Mouse (Mus musculus): ENCODE measurements around the gene Erich4. TPM values are rescaled to one million over a fixed set of nuclear protein-coding genes. Genes with fewer than 3 reads are reported as not detected.
"Not testable (repeated sequence)": the region's sequence is repeated elsewhere in the genome, so short reads cannot be mapped to it uniquely, and the experiment has no call there.

The Erich4 gene
- polyA plus RNA-seq, 1 experiment: not detected

DNA sequence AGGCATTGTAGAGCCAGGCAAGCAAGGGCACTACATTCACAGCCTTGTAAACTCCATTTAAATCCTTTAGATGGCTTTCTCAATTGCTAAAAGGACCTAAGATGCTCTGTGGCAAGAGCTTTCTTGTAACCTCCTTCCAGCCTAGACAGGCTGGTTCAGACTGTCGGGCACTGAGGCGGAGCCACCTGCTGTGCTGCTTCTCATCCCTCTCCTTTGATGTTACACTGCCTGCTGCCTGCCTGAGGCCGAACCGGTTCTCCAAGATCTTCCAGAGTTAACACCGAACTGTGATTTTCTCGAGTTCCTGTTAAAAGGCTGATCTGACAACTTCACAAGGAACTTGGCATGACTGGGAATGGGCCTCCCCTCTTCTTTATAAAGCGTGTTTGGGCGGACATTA is 39.8 kb downstream of the Erich4 start:
- H3K79me2 ChIP-seq (ENCODE audit: control insufficient read depth, insufficient read depth): no peaks in the 10 kb centered on the region
- no peaks in the 10 kb centered on the region for H3K36me3 ChIP-seq (ENCODE audit: control insufficient read depth, insufficient read depth)
- H3K4me2 ChIP-seq (ENCODE audit: low read depth): no peak overlapping the region
- TF ChIP-seq POLR2AphosphoS2 (IDR thresholded peaks at IDR 0.05; ENCODE audit: insufficient read length, low read depth): no peak
- H3K4me3 ChIP-seq: no peak overlapping the region
- H3ac ChIP-seq (ENCODE audit: control insufficient read depth, insufficient read length): no peak overlapping the region
- peaks cover 17% of the 10 kb centered on the region for H3K27me3 ChIP-seq (ENCODE audit: control insufficient read depth, insufficient read depth, insufficient read length)

DNA sequence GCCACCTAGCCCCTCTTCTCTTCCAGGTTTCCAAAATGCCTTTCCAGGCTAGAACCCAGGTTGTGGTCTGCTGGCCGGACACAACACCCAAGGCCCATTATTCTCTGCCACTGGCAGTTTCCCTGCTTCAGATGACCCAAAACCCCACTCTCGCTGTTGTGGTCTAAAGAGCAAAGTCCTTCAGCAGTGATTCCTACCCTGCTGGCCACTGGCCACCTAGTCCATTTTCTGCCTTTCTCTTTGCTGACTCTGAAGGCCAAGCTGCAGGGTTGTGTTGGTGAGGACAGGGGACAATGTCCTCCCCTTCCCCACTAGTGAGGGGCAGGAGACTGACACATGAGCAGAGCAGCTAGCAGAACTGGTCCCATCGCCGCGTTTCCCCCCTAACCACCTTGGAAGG is 40.6 kb downstream of the Erich4 start:
- H3K79me2 ChIP-seq (ENCODE audit: control insufficient read depth, insufficient read depth): no peaks in the 10 kb centered on the region
- no peaks in the 10 kb centered on the region for H3K36me3 ChIP-seq (ENCODE audit: control insufficient read depth, insufficient read depth)
- H3K4me2 ChIP-seq (ENCODE audit: low read depth): no peak overlapping the region
- peaks cover 17% of the 10 kb centered on the region for H3K27me3 ChIP-seq (ENCODE audit: control insufficient read depth, insufficient read depth, insufficient read length)
- no peak overlapping the region for H3K4me3 ChIP-seq
- TF ChIP-seq CEBPB (IDR thresholded peaks at IDR 0.05; ENCODE audit: insufficient read depth, poor library complexity, severe bottlenecking): no peak
- TF ChIP-seq MAX (IDR thresholded peaks at IDR 0.05; ENCODE audit: low read depth): no peak
- no peak for TF ChIP-seq MYOD1 (IDR thresholded peaks at IDR 0.05; ENCODE audit: control insufficient read depth in 1 of 3, insufficient read length in 2 of 3, low read depth in 2 of 3)
- TF ChIP-seq USF1 (IDR thresholded peaks at IDR 0.05; ENCODE audit: low read depth): no peak
- TF ChIP-seq MYOG (IDR thresholded peaks at IDR 0.05; ENCODE audit: control insufficient read depth in 1 of 3, insufficient read depth in 1 of 3, insufficient read length in 2 of 3, low read depth in 2 of 3): no peak
- H3ac ChIP-seq (ENCODE audit: control insufficient read depth, insufficient read length): no peak overlapping the region

DNA sequence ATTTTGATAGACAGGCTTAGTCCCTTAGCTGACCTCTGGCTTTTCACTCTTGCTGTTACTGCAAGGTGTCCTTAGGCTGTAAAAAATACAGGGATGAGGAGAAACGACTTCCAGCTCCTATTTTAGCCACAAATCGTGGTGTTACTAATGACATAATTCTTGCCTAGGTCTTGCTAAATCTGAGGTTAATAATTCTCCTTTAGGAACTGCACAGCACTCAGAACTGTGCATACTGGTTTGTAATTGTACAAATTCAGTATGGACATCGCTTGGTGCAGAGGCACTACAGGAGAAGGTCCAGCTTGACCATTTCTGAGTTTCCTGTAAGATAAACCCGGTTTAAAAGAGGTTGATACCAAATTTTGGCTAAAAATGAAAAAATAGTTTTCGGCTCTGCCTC is 41.9 kb downstream of the Erich4 start:
- not testable (repeated sequence) for H3K27me3 ChIP-seq (ENCODE audit: control insufficient read depth, insufficient read depth, insufficient read length); H3K4me3 ChIP-seq; H3ac ChIP-seq (ENCODE audit: control insufficient read depth, insufficient read length); H3K79me2 ChIP-seq (ENCODE audit: control insufficient read depth, insufficient read depth); H3K4me2 ChIP-seq (ENCODE audit: low read depth); H3K36me3 ChIP-seq (ENCODE audit: control insufficient read depth, insufficient read depth)

DNA sequence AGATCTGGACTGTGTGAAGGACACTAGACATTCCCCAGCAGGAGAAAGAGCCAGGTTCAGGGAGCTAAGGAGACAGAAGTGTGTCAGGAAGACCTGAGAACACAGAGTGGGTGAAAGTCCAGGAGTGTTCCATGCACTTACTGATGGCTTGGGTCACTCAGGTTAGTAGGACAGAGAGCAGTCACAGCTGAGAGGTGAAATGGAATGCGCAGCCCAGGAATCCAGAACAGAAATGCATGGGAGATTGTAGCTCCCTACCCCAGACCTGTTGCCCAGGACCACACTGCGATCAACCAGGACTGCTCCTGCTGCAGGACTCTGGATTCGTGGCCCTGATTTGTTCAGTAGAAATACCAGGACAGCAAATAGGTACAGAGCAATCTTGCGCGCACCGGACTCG is 47.0 kb downstream of the Erich4 start:
- H3K4me3 ChIP-seq: no peak overlapping the region
- TF ChIP-seq SRF (IDR thresholded peaks at IDR 0.05; ENCODE audit: control insufficient read depth, insufficient read length, low read depth) (no peak), MAX (IDR thresholded peaks at IDR 0.05; ENCODE audit: low read depth) (no peak), USF1 (IDR thresholded peaks at IDR 0.05; ENCODE audit: low read depth) (no peak), E2F4 (IDR thresholded peaks at IDR 0.05; ENCODE audit: insufficient read depth) (no peak), POLR2AphosphoS2 (IDR thresholded peaks at IDR 0.05; ENCODE audit: insufficient read length, low read depth) (no peak), TCF12 (IDR thresholded peaks at IDR 0.05; ENCODE audit: insufficient read depth, poor library complexity, severe bottlenecking) (no peak), MYOG (IDR thresholded peaks at IDR 0.05; ENCODE audit: control insufficient read depth in 1 of 3, insufficient read depth in 1 of 3, insufficient read length in 2 of 3, low read depth in 2 of 3) (no peak), CEBPB (IDR thresholded peaks at IDR 0.05; ENCODE audit: insufficient read depth, poor library complexity, severe bottlenecking) (no peak), TCF3 (IDR thresholded peaks at IDR 0.05; ENCODE audit: insufficient read length, low read depth) (no peak), POLR2A (IDR thresholded peaks at IDR 0.05; ENCODE audit: insufficient read length, low read depth) (no peak), REST (IDR thresholded peaks at IDR 0.05; ENCODE audit: insufficient read depth, insufficient read length) (no peak), MYOD1 (IDR thresholded peaks at IDR 0.05; ENCODE audit: control insufficient read depth in 1 of 3, insufficient read length in 2 of 3, low read depth in 2 of 3) (no peak)
- H3K36me3 ChIP-seq (ENCODE audit: control insufficient read depth, insufficient read depth): no peaks in the 10 kb centered on the region
- H3K4me2 ChIP-seq (ENCODE audit: low read depth): no peak overlapping the region
- H3ac ChIP-seq (ENCODE audit: control insufficient read depth, insufficient read length): no peak overlapping the region
- H3K27me3 ChIP-seq (ENCODE audit: control insufficient read depth, insufficient read depth, insufficient read length): no peaks in the 10 kb centered on the region
- no peaks in the 10 kb centered on the region for H3K79me2 ChIP-seq (ENCODE audit: control insufficient read depth, insufficient read depth)

Other genes starting within 250 kb of the Erich4 start
- gene Cnfn, start 246.2 kb downstream of the Erich4 start, polyA plus RNA-seq (2012; fragmentation: generic; extraction: Trizol): not detected
- 3.8 TPM for gene Lipe, start 217.2 kb downstream of the Erich4 start, polyA plus RNA-seq (2012; fragmentation: generic; extraction: Trizol)
- 0.06 TPM for gene Cxcl17, start 203.0 kb downstream of the Erich4 start, polyA plus RNA-seq (2012; fragmentation: generic; extraction: Trizol)
- gene Ceacam1, start 138.3 kb downstream of the Erich4 start, polyA plus RNA-seq (2012; fragmentation: generic; extraction: Trizol): not detected
- gene Ceacam2, start 76.0 kb downstream of the Erich4 start, polyA plus RNA-seq (2012; fragmentation: generic; extraction: Trizol): not detected
- gene Dmac2, start 3.5 kb upstream of the Erich4 start, polyA plus RNA-seq (2012; fragmentation: generic; extraction: Trizol): 13.0 TPM
- 3.1 TPM for gene B3gnt8, start 10.8 kb upstream of the Erich4 start, polyA plus RNA-seq (2012; fragmentation: generic; extraction: Trizol)
- gene Bckdha, start 43.1 kb upstream of the Erich4 start, polyA plus RNA-seq (2012; fragmentation: generic; extraction: Trizol): 54.9 TPM
- 43.5 TPM for gene Exosc5, start 43.3 kb upstream of the Erich4 start, polyA plus RNA-seq (2012; fragmentation: generic; extraction: Trizol)
- 0.40 TPM for gene Tmem91, start 59.3 kb upstream of the Erich4 start, polyA plus RNA-seq (2012; fragmentation: generic; extraction: Trizol)
- gene B9d2, start 64.9 kb upstream of the Erich4 start, polyA plus RNA-seq (2012; fragmentation: generic; extraction: Trizol): 40.7 TPM
- 78.2 TPM for gene Tgfb1, start 71.1 kb upstream of the Erich4 start, polyA plus RNA-seq (2012; fragmentation: generic; extraction: Trizol)
- 44.5 TPM for gene Ccdc97, start 103.2 kb upstream of the Erich4 start, polyA plus RNA-seq (2012; fragmentation: generic; extraction: Trizol)
- 76.2 TPM for gene Hnrnpul1, start 138.9 kb upstream of the Erich4 start, polyA plus RNA-seq (2012; fragmentation: generic; extraction: Trizol)
- gene Axl, start 172.8 kb upstream of the Erich4 start, polyA plus RNA-seq (2012; fragmentation: generic; extraction: Trizol): 112 TPM
- gene Cyp2s1, start 201.0 kb upstream of the Erich4 start, polyA plus RNA-seq (2012; fragmentation: generic; extraction: Trizol): 0.05 TPM

All from myocyte (in vitro differentiated cells).